Mouse (Mus musculus) forebrain, embryonic 15.5 days (tissue): ENCODE results near the gene Ctu2. TPM values are rescaled to one million over a fixed set of nuclear protein-coding genes. Genes with fewer than 3 reads are reported as not detected.
A peak's percentile ranks its signal among the peaks of the same experiment; 100 is the strongest.

Experiments
- ATAC-seq: fragments of 200-750 bp; cut with Nextera tagmentation; replicated peaks from 2 replicates; pipeline ENCODE4 v1.8.0; 2017; ENCODE audit warnings: mild to moderate bottlenecking, moderate TSS enrichment, moderate library complexity
- H3K27ac ChIP-seq: fragments of 300-500 bp; sonication (generic); replicated peaks from 2 replicates; pipeline ENCODE4 v1.5.1; 2015; ENCODE audit warnings: mild to moderate bottlenecking, inconsistent platforms
- H3K27me3 ChIP-seq: fragments of 300-500 bp; sonication (generic); 2 replicates; pipeline ENCODE4 v1.6.1; 2015; ENCODE audit warnings: inconsistent platforms
- H3K36me3 ChIP-seq: fragments of 300-500 bp; sonication (generic); 2 replicates; pipeline ENCODE4 v1.6.1; 2015; ENCODE audit warnings: mild to moderate bottlenecking, inconsistent platforms
- H3K4me1 ChIP-seq: fragments of 300-500 bp; sonication (generic); 2 replicates; pipeline ENCODE4 v1.6.1; 2015; ENCODE audit warnings: inconsistent platforms
- H3K4me2 ChIP-seq: fragments of 300-500 bp; sonication (generic); replicated peaks from 2 replicates; pipeline ENCODE4 v1.6.1; 2015; ENCODE audit warnings: mild to moderate bottlenecking, inconsistent platforms
- H3K4me3 ChIP-seq: fragments of 300-500 bp; sonication (generic); 2 replicates; pipeline ENCODE4 v1.5.1; 2015; ENCODE audit warnings: mild to moderate bottlenecking, inconsistent platforms
- H3K9ac ChIP-seq: fragments of 300-500 bp; sonication (generic); replicated peaks from 2 replicates; pipeline ENCODE4 v1.6.1; 2015; ENCODE audit warnings: mild to moderate bottlenecking, inconsistent platforms
- H3K9me3 ChIP-seq: fragments of 300-500 bp; sonication (generic); 2 replicates; pipeline ENCODE4 v1.6.1; 2016; ENCODE audit warnings: inconsistent platforms
- WGBS: fragments of 180-500 bp; shearing (Covaris S2); methylation state at CpG from one replicate; pipeline ENCODE4 v1.1.7; 2015; ENCODE audit warnings: mixed read lengths; 5-methylcytosine and 5-hydroxymethylcytosine counted together
- polyA plus RNA-seq: library from polyadenylated mRNA; unstranded; fragments of >200 nt; fragmentation: Nextera tagmentation; extraction: Ambion mirVana; gene quantifications from 2 replicates; pipeline ENCODE4 v1.2.1, GENCODE M21; 2015

Gene Ctu2
- polyA plus RNA-seq, 1 experiment from 2014 or later: 79.0 TPM

DNA sequence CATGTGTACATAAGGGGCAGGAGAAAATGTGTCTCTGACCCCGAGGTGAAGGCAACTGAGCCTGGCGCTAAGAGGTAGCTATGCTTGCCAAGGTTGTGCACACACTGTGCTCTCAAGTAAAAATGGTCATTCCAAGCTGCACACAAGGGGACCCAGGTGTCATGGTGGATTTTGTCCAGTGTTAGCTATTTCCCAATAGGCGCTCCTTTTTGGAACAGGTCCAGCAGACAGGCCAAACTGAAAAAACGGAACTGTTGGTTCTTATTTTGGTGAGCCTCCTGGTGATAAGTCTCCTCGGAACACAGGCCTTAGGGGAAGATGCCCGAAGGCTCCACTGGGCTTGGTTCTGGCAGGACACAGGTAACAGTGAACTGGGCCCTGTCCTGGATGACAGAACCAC lies 21.5 kb upstream of the Ctu2 start:
- no peak overlapping the region for H3K4me2 ChIP-seq
- ATAC-seq: no peak
- peaks cover 10% of the 10 kb centered on the region; the same call in 1 of the 2 replicates for H3K27me3 ChIP-seq
- H3K36me3 ChIP-seq: no peaks in the 10 kb centered on the region
- H3K27ac ChIP-seq: no peak overlapping the region
- no peak overlapping the region for H3K4me3 ChIP-seq
- H3K9me3 ChIP-seq: no peaks in the 10 kb centered on the region
- WGBS: 89% methylated on average over 6 of the region's 6 CpGs
- H3K4me1 ChIP-seq: no peaks in the 10 kb centered on the region
- H3K9ac ChIP-seq: no peak overlapping the region

DNA sequence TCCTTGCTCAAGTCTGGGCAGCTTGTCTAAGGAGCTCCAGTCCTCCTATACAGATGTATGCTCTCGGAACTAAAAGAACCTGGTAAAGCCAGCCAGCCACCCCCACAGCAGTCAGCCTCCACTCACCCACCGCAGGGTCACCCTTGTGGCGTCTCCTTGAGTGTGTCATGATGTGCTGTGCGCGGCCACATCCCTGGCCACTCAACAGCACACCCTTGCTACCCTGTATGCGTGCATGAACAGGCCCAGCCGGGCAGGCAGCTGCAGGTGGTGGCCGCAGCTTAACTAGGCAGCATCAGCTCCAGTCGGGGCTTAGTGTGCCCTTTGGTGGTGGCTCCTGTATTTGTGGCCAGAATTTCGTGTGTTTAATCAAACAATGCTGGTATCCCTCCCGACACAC lies 18.8 kb upstream of the Ctu2 start:
- Histone ChIP-seq H3K4me2 (no peak overlapping the region), H3K36me3 (no peaks in the 10 kb centered on the region), H3K27me3 (peaks cover 37% of the 10 kb centered on the region), H3K27ac (no peak overlapping the region), H3K9ac (no peak overlapping the region), H3K4me1 (peaks cover 10% of the 10 kb centered on the region), H3K9me3 (no peaks in the 10 kb centered on the region), H3K4me3 (no peak overlapping the region)
- ATAC-seq: no peak
- WGBS: 84% methylated on average over 11 of the region's 11 CpGs

DNA sequence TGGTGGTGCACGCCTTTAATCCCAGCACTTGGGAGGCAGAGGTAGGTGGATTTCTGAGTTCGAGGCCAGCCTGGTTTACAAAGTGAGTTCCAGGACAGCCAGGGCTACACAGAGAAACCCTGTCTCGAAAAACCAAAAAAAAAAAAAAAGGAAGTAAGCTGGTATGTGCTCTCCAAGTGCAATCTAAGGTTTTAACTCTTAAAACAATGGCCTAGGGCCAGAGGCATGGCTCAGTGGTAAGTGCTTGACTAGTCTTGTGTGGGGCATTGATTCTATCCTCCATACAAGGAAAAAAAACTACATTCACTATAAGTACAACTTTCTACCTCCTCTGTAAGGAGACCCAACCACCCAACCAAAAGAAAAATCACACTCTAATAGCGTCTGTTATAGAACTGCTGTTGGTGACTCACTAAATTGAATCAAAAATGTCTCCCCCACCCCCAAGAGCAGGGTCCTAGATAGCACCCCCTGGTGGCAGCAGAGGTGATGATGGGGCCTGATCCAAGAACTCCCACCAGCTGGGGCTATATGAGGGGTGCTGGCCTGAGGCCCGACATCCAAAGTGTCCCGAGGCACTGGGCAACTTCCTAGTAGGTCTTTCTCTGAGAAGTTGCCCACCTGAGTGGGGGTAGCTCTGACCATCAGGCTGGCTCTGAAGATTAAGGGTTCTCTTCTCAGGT lies 16.6 kb upstream of the Ctu2 start:
- Histone ChIP-seq H3K36me3 (no peaks in the 10 kb centered on the region), H3K9ac (no peak overlapping the region), H3K4me2 (no peak overlapping the region), H3K27me3 (peaks cover 43% of the 10 kb centered on the region), H3K9me3 (no peaks in the 10 kb centered on the region), H3K4me3 (no peak overlapping the region), H3K27ac (no peak overlapping the region), H3K4me1 (peaks cover 10% of the 10 kb centered on the region)
- no peak for ATAC-seq
- 61% methylated on average over 6 of the region's 6 CpGs for WGBS

DNA sequence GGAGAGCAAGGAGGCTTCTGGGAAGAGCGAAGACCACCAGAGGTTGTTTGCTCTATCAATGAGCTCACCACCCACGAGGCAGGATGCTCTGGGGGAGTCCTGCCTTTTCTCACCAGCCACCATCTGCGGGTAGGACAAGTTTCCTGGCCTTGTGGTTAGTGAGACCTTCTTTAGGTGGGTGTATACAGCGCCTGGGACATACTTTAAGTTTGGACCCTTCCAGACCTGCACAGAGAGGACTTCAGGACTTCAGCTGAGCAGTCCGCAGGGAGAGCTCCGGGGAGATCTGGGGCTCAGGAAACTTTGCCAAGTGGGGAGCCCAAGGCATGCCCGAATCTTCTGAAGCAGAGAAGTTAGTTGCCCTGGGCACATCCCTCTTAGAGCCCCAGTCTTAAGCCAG lies 16.0 kb upstream of the Ctu2 start:
- H3K36me3 ChIP-seq: no peaks in the 10 kb centered on the region
- H3K4me2 ChIP-seq: peak overlapping the region; percentile 60
- peak overlapping the region; percentile 36 for H3K4me3 ChIP-seq
- H3K9me3 ChIP-seq: no peaks in the 10 kb centered on the region
- no peak overlapping the region for H3K27ac ChIP-seq
- ATAC-seq: no peak
- H3K27me3 ChIP-seq: peaks cover 43% of the 10 kb centered on the region
- H3K9ac ChIP-seq: no peak overlapping the region; the same call in 1 of the 2 replicates
- peaks cover 10% of the 10 kb centered on the region for H3K4me1 ChIP-seq
- WGBS: 38% methylated on average over 7 of the region's 7 CpGs

DNA sequence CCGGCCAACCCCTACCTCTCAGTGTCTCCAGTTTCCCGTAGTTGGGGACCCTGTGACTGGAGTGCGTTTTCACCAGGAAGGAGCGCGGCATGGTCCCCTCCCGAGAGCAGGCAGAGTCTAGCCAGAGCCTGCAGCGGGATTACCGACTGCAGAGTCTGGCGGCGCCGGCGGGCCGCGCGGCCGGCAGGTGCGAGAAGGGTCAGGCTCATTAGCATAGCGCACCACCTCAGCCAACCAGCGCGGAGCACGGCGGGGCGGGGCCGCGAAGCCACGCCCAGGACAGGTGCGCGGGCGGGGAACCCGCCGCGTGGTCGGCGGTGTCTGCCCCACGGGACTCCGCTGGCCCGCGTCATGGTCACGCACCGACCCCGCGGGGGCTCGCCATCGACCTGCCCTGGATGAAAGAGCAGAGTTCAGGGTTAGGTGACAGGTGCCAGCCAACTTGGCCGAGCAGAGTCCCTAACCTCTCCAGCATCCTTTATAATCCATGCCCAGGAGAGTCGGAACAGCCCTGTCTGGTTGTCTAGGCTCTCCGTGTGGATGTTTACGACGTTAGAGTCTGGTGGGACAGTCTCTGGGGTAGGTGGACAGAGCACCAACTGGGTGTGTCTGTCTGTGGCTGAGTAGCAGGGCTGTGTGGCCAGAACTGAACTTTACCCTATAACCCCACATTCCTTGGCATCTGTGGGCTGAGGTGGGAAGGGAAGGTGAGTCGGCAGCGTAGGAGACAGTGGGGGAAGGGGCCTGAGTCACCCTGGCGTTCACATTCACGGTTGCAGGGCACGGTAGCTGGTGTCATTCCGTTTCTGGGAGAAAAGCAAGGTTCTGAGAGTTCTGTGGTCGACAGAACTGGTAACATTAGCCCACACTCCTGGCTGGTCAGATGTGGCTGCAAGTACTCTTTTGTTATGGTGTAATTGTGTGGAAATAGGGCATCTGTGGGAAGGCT lies 15.1 kb upstream of the Ctu2 start, which contains the start of gene Snai3:
TSS of gene Snai3 (minus strand) at position 210 of the 949 bp plus-strand sequence.
- Histone ChIP-seq H3K4me3 (peak within 1 kb of the TSS; percentile 36), H3K9ac (no peak within 1 kb of the TSS; the same call in 1 of the 2 replicates)
- WGBS: 2% methylated on average over 56 of the region's 56 CpGs

GRCm38 (mm10) chr8:122461473-122462148 lies 14.3 kb upstream of the Ctu2 start:
- WGBS: 61% methylated on average over 11 of the region's 11 CpGs

More for the DNA sequence above, 15.1 kb upstream of the Ctu2 start, which contains the start of gene Snai3:
- H3K4me2 ChIP-seq: peak within 1 kb of the TSS; percentile 60
- no peaks in the 10 kb centered on the region for H3K36me3 ChIP-seq
- H3K27ac ChIP-seq: no peak within 1 kb of the TSS
- H3K27me3 ChIP-seq: peaks cover 43% of the 10 kb centered on the region
- no peaks in the 10 kb centered on the region for H3K9me3 ChIP-seq
- peaks cover 10% of the 10 kb centered on the region for H3K4me1 ChIP-seq
- no peak for ATAC-seq

DNA sequence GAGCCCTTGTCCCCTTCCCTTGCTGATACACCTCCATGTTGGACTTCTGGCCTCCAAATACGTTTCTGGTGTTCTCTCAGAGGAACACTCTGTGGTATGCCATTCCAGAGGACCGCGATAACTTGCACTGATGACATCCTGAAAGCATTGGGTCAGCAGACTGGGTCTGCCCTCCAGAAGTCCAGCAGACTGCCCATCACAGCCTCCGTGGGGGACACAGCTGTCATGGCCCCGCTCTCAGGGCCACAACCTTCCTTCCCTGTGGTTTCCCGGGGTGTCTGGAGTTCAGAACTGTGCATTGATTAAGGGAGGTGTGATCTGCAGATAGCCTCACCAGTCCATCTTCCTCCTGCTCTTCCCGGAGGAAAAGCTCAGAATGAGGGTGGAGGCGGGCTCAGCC lies 13.4 kb upstream of the Ctu2 start:
- Histone ChIP-seq H3K9me3 (no peaks in the 10 kb centered on the region), H3K36me3 (peaks cover 12% of the 10 kb centered on the region), H3K4me3 (no peak overlapping the region), H3K27me3 (peaks cover 43% of the 10 kb centered on the region), H3K4me2 (no peak overlapping the region), H3K27ac (no peak overlapping the region), H3K9ac (no peak overlapping the region), H3K4me1 (peaks cover 10% of the 10 kb centered on the region)
- WGBS: 75% methylated on average over 8 of the region's 8 CpGs
- ATAC-seq: no peak

More at GRCm38 (mm10) chr8:122461473-122462148, 14.3 kb upstream of the Ctu2 start:
- no peak for ATAC-seq
- no peak overlapping the region for H3K27ac ChIP-seq
- no peak overlapping the region for H3K4me3 ChIP-seq
- H3K4me1 ChIP-seq: peaks cover 10% of the 10 kb centered on the region
- H3K36me3 ChIP-seq: peaks cover 4% of the 10 kb centered on the region
- H3K27me3 ChIP-seq: peaks cover 43% of the 10 kb centered on the region
- no peak overlapping the region for H3K9ac ChIP-seq
- no peak overlapping the region for H3K4me2 ChIP-seq
- no peaks in the 10 kb centered on the region for H3K9me3 ChIP-seq

DNA sequence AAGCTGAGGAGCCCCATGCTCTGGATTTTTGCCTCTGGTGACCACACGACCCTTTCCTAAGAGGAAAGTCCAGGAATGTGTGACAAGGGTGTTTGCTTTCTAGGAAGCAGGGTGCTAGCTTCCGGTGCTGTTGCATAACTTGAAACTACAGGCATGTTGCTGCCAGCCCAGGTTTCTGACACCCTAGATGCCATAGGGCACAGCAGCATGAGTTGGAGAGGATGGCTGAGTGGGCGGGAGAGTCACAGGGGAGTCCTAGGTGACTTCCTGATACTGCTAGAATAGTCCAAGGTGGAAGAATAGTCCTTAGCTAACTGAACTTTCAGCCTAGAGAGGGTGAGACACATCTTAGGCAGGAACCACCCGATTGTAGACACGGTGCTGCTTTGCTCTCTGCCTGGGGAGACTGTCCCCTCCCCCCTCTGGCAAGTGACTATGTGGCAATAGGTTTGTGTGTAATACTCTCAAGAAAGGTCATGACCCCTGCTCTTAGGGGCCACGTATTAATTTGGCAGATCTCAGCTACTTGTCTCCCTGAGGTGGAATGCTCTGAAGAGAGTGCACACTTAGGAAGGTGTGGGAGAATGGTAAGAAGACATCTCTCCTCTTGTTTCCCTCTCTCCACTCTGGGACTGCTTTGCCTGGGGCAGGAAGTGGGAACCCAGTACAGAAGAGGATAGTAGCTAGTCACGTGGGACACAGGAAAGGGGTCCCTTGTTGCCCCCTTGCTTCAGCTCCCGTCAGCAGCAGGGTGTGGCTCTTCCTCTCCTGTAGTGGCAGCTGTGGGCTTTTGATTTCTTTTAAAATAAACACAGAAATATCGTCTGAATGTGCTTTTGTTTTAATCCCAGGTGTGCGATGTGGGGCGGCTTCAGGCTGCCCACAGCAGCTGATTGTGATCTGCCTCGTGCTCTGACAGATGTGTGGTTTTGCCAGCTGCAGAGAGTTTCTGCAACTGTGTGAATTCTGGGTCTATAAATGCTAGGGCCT lies 12.0 kb upstream of the Ctu2 start:
- Histone ChIP-seq H3K4me3 (no peak overlapping the region), H3K9me3 (no peaks in the 10 kb centered on the region), H3K9ac (no peak overlapping the region), H3K4me1 (peaks cover 10% of the 10 kb centered on the region), H3K27ac (no peak overlapping the region), H3K27me3 (peaks cover 35% of the 10 kb centered on the region), H3K4me2 (no peak overlapping the region), H3K36me3 (peaks cover 20% of the 10 kb centered on the region)
- ATAC-seq: no peak
- 67% methylated on average over 12 of the region's 12 CpGs for WGBS

GRCm38 (mm10) chr8:122464985-122465384 lies 11.0 kb upstream of the Ctu2 start:
- Histone ChIP-seq H3K9ac (no peak overlapping the region), H3K27ac (no peak overlapping the region), H3K36me3 (peaks cover 20% of the 10 kb centered on the region), H3K4me1 (peaks cover 10% of the 10 kb centered on the region), H3K4me2 (no peak overlapping the region), H3K27me3 (peaks cover 27% of the 10 kb centered on the region), H3K4me3 (no peak overlapping the region), H3K9me3 (no peaks in the 10 kb centered on the region)
- 74% methylated on average over 7 of the region's 7 CpGs for WGBS
- no peak for ATAC-seq

DNA sequence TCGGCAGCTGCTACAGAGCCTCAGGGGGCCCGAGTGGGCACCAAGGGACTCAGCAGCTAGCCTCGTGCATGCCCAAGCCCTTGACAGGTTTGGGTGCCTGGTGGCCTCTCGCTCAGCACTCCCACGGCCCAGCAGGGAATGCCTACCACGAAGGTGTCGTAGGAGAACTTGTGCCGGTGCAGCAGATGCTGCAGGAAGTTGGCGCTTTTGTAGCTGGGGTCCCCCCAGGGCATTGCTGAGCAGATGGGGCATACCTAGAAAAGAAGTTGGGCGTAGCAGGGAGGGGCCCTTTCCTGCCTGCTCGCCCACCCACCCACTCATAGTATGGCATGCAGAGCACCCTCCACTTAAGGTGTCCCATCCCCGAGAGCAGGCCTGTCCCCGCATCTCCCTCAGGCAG lies 8.1 kb upstream of the Ctu2 start:
- Histone ChIP-seq H3K27ac (no peak overlapping the region), H3K4me1 (no peaks in the 10 kb centered on the region), H3K4me3 (no peak overlapping the region), H3K9ac (no peak overlapping the region), H3K9me3 (no peaks in the 10 kb centered on the region), H3K4me2 (no peak overlapping the region), H3K36me3 (peaks cover 24% of the 10 kb centered on the region), H3K27me3 (0 out of 2 replicates have a peak, but pooled peaks cover 3% of the 10 kb centered on the region)
- 87% methylated on average over 13 of the region's 13 CpGs for WGBS
- ATAC-seq: no peak

DNA sequence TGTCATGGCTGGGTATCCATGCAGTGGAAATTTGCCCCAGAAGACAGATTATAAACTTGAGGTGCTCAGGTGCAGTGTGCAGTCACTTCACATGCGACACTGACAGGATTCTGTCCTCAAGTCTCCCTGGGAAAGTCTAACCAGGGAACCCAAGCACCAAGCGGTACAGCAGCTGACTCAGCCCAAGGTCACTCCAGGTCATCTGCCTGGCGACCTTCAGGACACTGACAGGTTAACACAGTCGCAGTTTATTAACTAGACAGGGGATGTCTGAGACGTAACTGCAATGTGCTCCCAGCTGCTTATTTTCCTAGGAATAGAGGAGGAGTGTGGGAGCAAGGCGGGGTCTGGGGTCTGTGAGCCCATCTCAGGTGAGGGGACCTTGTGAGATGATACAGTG lies 6.5 kb upstream of the Ctu2 start:
- Histone ChIP-seq H3K36me3 (peaks cover 28% of the 10 kb centered on the region), H3K4me2 (no peak overlapping the region), H3K9ac (no peak overlapping the region), H3K27me3 (no peaks in the 10 kb centered on the region), H3K27ac (no peak overlapping the region), H3K9me3 (no peaks in the 10 kb centered on the region), H3K4me3 (no peak overlapping the region), H3K4me1 (peaks cover 4% of the 10 kb centered on the region)
- 88% methylated on average over 6 of the region's 6 CpGs for WGBS
- ATAC-seq: no peak
